Mouse (Mus musculus) E14TG2a.4 (cell line): ENCODE data around the gene Ddr1.

Experiments
- CTCF ChIP-seq: conservative IDR thresholded peaks from 2 replicates; pipeline ENCODE4 v1.5.1; 2014; ENCODE audit warnings: low read length
- NANOG ChIP-seq: IDR thresholded peaks from 2 replicates; pipeline ENCODE4 v1.6.1; 2014; ENCODE audit warnings: borderline replicate concordance, low read length, mixed read lengths
- POU5F1 ChIP-seq: IDR thresholded peaks from 2 replicates; pipeline ENCODE4 v1.6.1; 2014; ENCODE audit warnings: low read length, borderline replicate concordance

DNA sequence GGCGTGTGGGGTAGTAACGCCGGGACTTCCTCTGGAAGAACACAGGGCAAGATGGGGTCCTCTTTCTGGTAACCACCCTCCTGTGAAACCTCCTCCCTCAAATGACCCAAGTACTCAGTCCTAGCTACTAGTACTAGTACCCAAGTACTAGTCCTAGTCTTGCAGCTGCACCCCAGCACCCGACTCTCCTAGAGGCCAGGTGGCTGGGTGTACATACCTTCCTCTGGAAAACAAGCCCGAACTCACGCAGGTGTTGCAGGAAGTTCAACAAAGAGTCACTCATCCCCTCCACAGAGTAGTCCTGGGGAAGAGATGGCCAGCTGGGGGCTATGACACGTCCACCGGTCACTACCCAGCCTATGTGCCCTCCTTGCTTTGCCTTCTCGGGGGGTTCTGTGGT, 34.7 kb downstream of the Ddr1 start:
- TF ChIP-seq CTCF (no peak), NANOG (no peak), POU5F1 (no peak)
